Mouse (Mus musculus): ENCODE results near the gene Abl1. TPM values are rescaled to one million over a fixed set of nuclear protein-coding genes. Genes with fewer than 3 reads are reported as not detected.

The Abl1 gene
- total RNA-seq, 2 experiments from 2014 or later, result 45.4 to 49.3 TPM

- peak; percentile 61 to 67 for DNase-seq (ENCODE audit: low spot score in 2 of 2)
Measured at GRCm38 (mm10) chr2:31683666-31684065, 4.5 kb upstream of the Abl1 start.

GRCm38 (mm10) chr2:31689045-31689444 lies 869 bp downstream of the Abl1 start:
- no peak for DNase-seq (ENCODE audit: low spot score in 2 of 2)

GRCm38 (mm10) chr2:31690063-31690462 lies 1.9 kb downstream of the Abl1 start:
- no peak for DNase-seq (ENCODE audit: low spot score in 2 of 2)

- DNase-seq (ENCODE audit: low spot score in 2 of 2), result no peak
Measured at GRCm38 (mm10) chr2:31698209-31698608, 10.0 kb downstream of the Abl1 start.

GRCm38 (mm10) chr2:31700545-31701446 lies 12.6 kb downstream of the Abl1 start:
- DNase-seq (ENCODE audit: low spot score in 2 of 2), result no peak

- DNase-seq (ENCODE audit: low spot score in 2 of 2), result no peak
Measured at GRCm38 (mm10) chr2:31703226-31703625, 15.1 kb downstream of the Abl1 start.

- no peak for DNase-seq (ENCODE audit: low spot score in 2 of 2)
Measured at GRCm38 (mm10) chr2:31705914-31706313, 17.7 kb downstream of the Abl1 start.

GRCm38 (mm10) chr2:31706531-31706930 lies 18.4 kb downstream of the Abl1 start:
- no peak for DNase-seq (ENCODE audit: low spot score in 2 of 2)

GRCm38 (mm10) chr2:31712716-31713115 lies 24.5 kb downstream of the Abl1 start:
- DNase-seq (ENCODE audit: low spot score in 2 of 2), result no peak

GRCm38 (mm10) chr2:31713813-31714212 lies 25.6 kb downstream of the Abl1 start:
- DNase-seq (ENCODE audit: low spot score in 2 of 2), result no peak

GRCm38 (mm10) chr2:31714780-31715179 lies 26.6 kb downstream of the Abl1 start:
- no peak for DNase-seq (ENCODE audit: low spot score in 2 of 2)

- DNase-seq (ENCODE audit: low spot score in 2 of 2), result peak in 1 of 2 experiments; percentile 36
Measured at GRCm38 (mm10) chr2:31715985-31716384, 27.8 kb downstream of the Abl1 start.

GRCm38 (mm10) chr2:31719202-31719880 lies 31.2 kb downstream of the Abl1 start:
- no peak for DNase-seq (ENCODE audit: low spot score in 2 of 2)

- no peak for DNase-seq (ENCODE audit: low spot score in 2 of 2)
Measured at GRCm38 (mm10) chr2:31719944-31720343, 31.8 kb downstream of the Abl1 start.

- no peak for DNase-seq (ENCODE audit: low spot score in 2 of 2)
Measured at GRCm38 (mm10) chr2:31720783-31721182, 32.6 kb downstream of the Abl1 start.

- no peak for DNase-seq (ENCODE audit: low spot score in 2 of 2)
Measured at GRCm38 (mm10) chr2:31724730-31725490, 36.7 kb downstream of the Abl1 start.

GRCm38 (mm10) chr2:31727576-31728277 lies 39.6 kb downstream of the Abl1 start:
- no peak for DNase-seq (ENCODE audit: low spot score in 2 of 2)

- DNase-seq (ENCODE audit: low spot score in 2 of 2), result no peak
Measured at GRCm38 (mm10) chr2:31730640-31731039, 42.5 kb downstream of the Abl1 start.

- DNase-seq (ENCODE audit: low spot score in 2 of 2), result no peak
Measured at GRCm38 (mm10) chr2:31732497-31732896, 44.3 kb downstream of the Abl1 start.

- no peak for DNase-seq (ENCODE audit: low spot score in 2 of 2)
Measured at GRCm38 (mm10) chr2:31733558-31733957, 45.4 kb downstream of the Abl1 start.

- DNase-seq (ENCODE audit: low spot score in 2 of 2), result no peak
Measured at GRCm38 (mm10) chr2:31739041-31739440, 50.9 kb downstream of the Abl1 start.
